Mouse (Mus musculus): ENCODE data around the gene Nhp2.

Nhp2 gene

GRCm38 (mm10) chr11:51635525-51636322 lies 16.2 kb downstream of the Nhp2 start, which contains the start of gene Rmnd5b:
Rmnd5b (minus strand) TSS chr11:51635896.
- peak; percentile 83 for DNase-seq (ENCODE audit: extremely low spot score)

GRCm38 (mm10) chr11:51636323-51636684 lies 16.8 kb downstream of the Nhp2 start:
- DNase-seq (ENCODE audit: extremely low spot score) = peak; percentile 81

- peak; percentile 77 for DNase-seq (ENCODE audit: extremely low spot score)
Measured at GRCm38 (mm10) chr11:51637971-51638414, 18.5 kb downstream of the Nhp2 start.

GRCm38 (mm10) chr11:51638497-51638896 lies 19.0 kb downstream of the Nhp2 start:
- DNase-seq (ENCODE audit: extremely low spot score) = no peak

GRCm38 (mm10) chr11:51640748-51641147 lies 21.2 kb downstream of the Nhp2 start:
- DNase-seq (ENCODE audit: extremely low spot score) = no peak

- no peak for DNase-seq (ENCODE audit: extremely low spot score)
Measured at GRCm38 (mm10) chr11:51643202-51643601, 23.7 kb downstream of the Nhp2 start.

- DNase-seq (ENCODE audit: extremely low spot score) = no peak
Measured at GRCm38 (mm10) chr11:51643761-51644160, 24.2 kb downstream of the Nhp2 start.

- no peak for DNase-seq (ENCODE audit: extremely low spot score)
Measured at GRCm38 (mm10) chr11:51644217-51644616, 24.7 kb downstream of the Nhp2 start.

- DNase-seq (ENCODE audit: extremely low spot score) = no peak
Measured at GRCm38 (mm10) chr11:51645293-51645692, 25.8 kb downstream of the Nhp2 start.

- no peak for DNase-seq (ENCODE audit: extremely low spot score)
Measured at GRCm38 (mm10) chr11:51646245-51646644, 26.7 kb downstream of the Nhp2 start.

GRCm38 (mm10) chr11:51646751-51647667 lies 27.5 kb downstream of the Nhp2 start:
- peak; percentile 29 for DNase-seq (ENCODE audit: extremely low spot score)

GRCm38 (mm10) chr11:51648566-51648965 lies 29.0 kb downstream of the Nhp2 start:
- peak; percentile 85 for DNase-seq (ENCODE audit: extremely low spot score)

GRCm38 (mm10) chr11:51649111-51649888 lies 29.8 kb downstream of the Nhp2 start:
- DNase-seq (ENCODE audit: extremely low spot score) = peak; percentile 14

GRCm38 (mm10) chr11:51649889-51650199 lies 30.3 kb downstream of the Nhp2 start:
- DNase-seq (ENCODE audit: extremely low spot score) = peak; percentile 35

- no peak for DNase-seq (ENCODE audit: extremely low spot score)
Measured at GRCm38 (mm10) chr11:51650261-51650660, 30.7 kb downstream of the Nhp2 start.

- DNase-seq (ENCODE audit: extremely low spot score) = peak; percentile 78
Measured at GRCm38 (mm10) chr11:51650691-51651515, 31.4 kb downstream of the Nhp2 start, which contains the start of the genes N4bp3 and D930048N14Rik. N4bp3 (minus strand) TSS chr11:51650842. D930048N14Rik (plus strand) TSS chr11:51650954.

- DNase-seq (ENCODE audit: extremely low spot score) = no peak
Measured at GRCm38 (mm10) chr11:51652889-51653418, 33.4 kb downstream of the Nhp2 start.

- no peak for DNase-seq (ENCODE audit: extremely low spot score)
Measured at GRCm38 (mm10) chr11:51653736-51654135, 34.2 kb downstream of the Nhp2 start.

GRCm38 (mm10) chr11:51654891-51655290 lies 35.4 kb downstream of the Nhp2 start:
- DNase-seq (ENCODE audit: extremely low spot score) = no peak

- DNase-seq (ENCODE audit: extremely low spot score) = no peak
Measured at GRCm38 (mm10) chr11:51656798-51657521, 37.4 kb downstream of the Nhp2 start.
